Mouse (Mus musculus) forebrain, embryonic 15.5 days (tissue): ENCODE measurements around the gene Zfx. TPM values are rescaled to one million over a fixed set of nuclear protein-coding genes. Genes with fewer than 3 reads are reported as not detected.

ENCODE experiments used
- ATAC-seq: fragments of 200-750 bp; cut with Nextera tagmentation; replicated peaks from 2 replicates; pipeline ENCODE4 v1.8.0; 2017; ENCODE audit warnings: mild to moderate bottlenecking, moderate TSS enrichment, moderate library complexity
- H3K27ac ChIP-seq: fragments of 300-500 bp; sonication (generic); replicated peaks from 2 replicates; pipeline ENCODE4 v1.5.1; 2015; ENCODE audit warnings: mild to moderate bottlenecking, inconsistent platforms
- H3K27me3 ChIP-seq: fragments of 300-500 bp; sonication (generic); 2 replicates; pipeline ENCODE4 v1.6.1; 2015; ENCODE audit warnings: inconsistent platforms
- H3K36me3 ChIP-seq: fragments of 300-500 bp; sonication (generic); 2 replicates; pipeline ENCODE4 v1.6.1; 2015; ENCODE audit warnings: mild to moderate bottlenecking, inconsistent platforms
- H3K4me1 ChIP-seq: fragments of 300-500 bp; sonication (generic); 2 replicates; pipeline ENCODE4 v1.6.1; 2015; ENCODE audit warnings: inconsistent platforms
- H3K4me2 ChIP-seq: fragments of 300-500 bp; sonication (generic); replicated peaks from 2 replicates; pipeline ENCODE4 v1.6.1; 2015; ENCODE audit warnings: mild to moderate bottlenecking, inconsistent platforms
- H3K4me3 ChIP-seq: fragments of 300-500 bp; sonication (generic); 2 replicates; pipeline ENCODE4 v1.5.1; 2015; ENCODE audit warnings: mild to moderate bottlenecking, inconsistent platforms
- H3K9ac ChIP-seq: fragments of 300-500 bp; sonication (generic); replicated peaks from 2 replicates; pipeline ENCODE4 v1.6.1; 2015; ENCODE audit warnings: mild to moderate bottlenecking, inconsistent platforms
- H3K9me3 ChIP-seq: fragments of 300-500 bp; sonication (generic); 2 replicates; pipeline ENCODE4 v1.6.1; 2016; ENCODE audit warnings: inconsistent platforms
- WGBS: fragments of 180-500 bp; shearing (Covaris S2); methylation state at CpG from one replicate; pipeline ENCODE4 v1.1.7; 2015; ENCODE audit warnings: mixed read lengths; 5-methylcytosine and 5-hydroxymethylcytosine counted together
- polyA plus RNA-seq: library from polyadenylated mRNA; unstranded; fragments of >200 nt; fragmentation: Nextera tagmentation; extraction: Ambion mirVana; gene quantifications from 2 replicates; pipeline ENCODE4 v1.2.1, GENCODE M21; 2015

The Zfx gene
- polyA plus RNA-seq, 1 experiment from 2014 or later = 27.9 TPM

- Histone ChIP-seq H3K9me3 (no peaks in the 10 kb centered on the region), H3K9ac (no peak overlapping the region), H3K27ac (no peak overlapping the region), H3K36me3 (no peaks in the 10 kb centered on the region), H3K4me2 (no peak overlapping the region), H3K27me3 (no peaks in the 10 kb centered on the region), H3K4me3 (no peak overlapping the region), H3K4me1 (peaks cover 4% of the 10 kb centered on the region; the same call in 1 of the 2 replicates)
- 79% methylated on average over 3 of the region's 3 CpGs for WGBS
- ATAC-seq = no peak
These were observed 74.5 kb downstream of the Zfx start for GRCm38 (mm10) chrX:94049048-94049447.

- H3K36me3 ChIP-seq = no peaks in the 10 kb centered on the region
- WGBS = 24% methylated on average over 5 of the region's 5 CpGs
- no peak for ATAC-seq
- no peak overlapping the region for H3K9ac ChIP-seq
- peaks cover 4% of the 10 kb centered on the region; the same call in 1 of the 2 replicates for H3K4me1 ChIP-seq
- H3K4me2 ChIP-seq = no peak overlapping the region
- no peaks in the 10 kb centered on the region for H3K27me3 ChIP-seq
- H3K9me3 ChIP-seq = no peaks in the 10 kb centered on the region
- no peak overlapping the region for H3K27ac ChIP-seq
- no peak overlapping the region for H3K4me3 ChIP-seq
These were observed 75.5 kb downstream of the Zfx start for GRCm38 (mm10) chrX:94048048-94048447.

GRCm38 (mm10) chrX:94047381-94047780 is 76.1 kb downstream of the Zfx start:
- no peaks in the 10 kb centered on the region for H3K27me3 ChIP-seq
- WGBS = 75% methylated on average over 5 of the region's 5 CpGs
- no peak for ATAC-seq
- no peak overlapping the region for H3K4me3 ChIP-seq
- no peaks in the 10 kb centered on the region for H3K36me3 ChIP-seq
- H3K9ac ChIP-seq = no peak overlapping the region
- no peak overlapping the region for H3K27ac ChIP-seq
- H3K9me3 ChIP-seq = no peaks in the 10 kb centered on the region
- peaks cover 4% of the 10 kb centered on the region; the same call in 1 of the 2 replicates for H3K4me1 ChIP-seq
- no peak overlapping the region for H3K4me2 ChIP-seq

GRCm38 (mm10) chrX:94032937-94033336 is 90.6 kb downstream of the Zfx start:
- no peaks in the 10 kb centered on the region for H3K4me1 ChIP-seq
- no peak overlapping the region for H3K27ac ChIP-seq
- no peak overlapping the region for H3K4me2 ChIP-seq
- H3K36me3 ChIP-seq = no peaks in the 10 kb centered on the region
- no peak overlapping the region for H3K4me3 ChIP-seq
- no peak overlapping the region for H3K9ac ChIP-seq
- H3K9me3 ChIP-seq = no peaks in the 10 kb centered on the region
- 0 out of 2 replicates have a peak, but pooled peaks cover 2% of the 10 kb centered on the region for H3K27me3 ChIP-seq
- 39% methylated on average over 11 of the region's 11 CpGs for WGBS
- no peak for ATAC-seq

GRCm38 (mm10) chrX:94030081-94030480 is 93.4 kb downstream of the Zfx start:
- H3K9me3 ChIP-seq = no peaks in the 10 kb centered on the region
- no peak overlapping the region for H3K9ac ChIP-seq
- WGBS = 75% methylated on average over 7 of the region's 7 CpGs
- no peaks in the 10 kb centered on the region for H3K4me1 ChIP-seq
- no peak for ATAC-seq
- H3K4me2 ChIP-seq = no peak overlapping the region
- H3K27ac ChIP-seq = no peak overlapping the region
- H3K27me3 ChIP-seq = no peaks in the 10 kb centered on the region
- no peaks in the 10 kb centered on the region for H3K36me3 ChIP-seq
- no peak overlapping the region for H3K4me3 ChIP-seq

Other genes starting within 250 kb of the Zfx start
- gene AU015836, start 155.0 kb downstream of the Zfx start, polyA plus RNA-seq = not detected in 2 replicates
- gene Eif2s3x, start 89.2 kb upstream of the Zfx start, polyA plus RNA-seq = 106 and 107 TPM in 2 replicates
- gene Klhl15, start 110.9 kb upstream of the Zfx start, polyA plus RNA-seq = 9.5 TPM in 2 replicates
- gene Fam90a1b, start 243.1 kb upstream of the Zfx start, polyA plus RNA-seq = 0.14 TPM in 1 of 2 replicates, not detected in the other
- 115 and 121 TPM in 2 replicates for gene Apoo, start 243.4 kb upstream of the Zfx start, polyA plus RNA-seq